17 mouse cellular contexts compared by ENCODE assay signal in genomic region chr2:131326044-131326443, GRCm38 (mm10). TPM values are rescaled to one million over a fixed set of nuclear protein-coding genes. Genes with fewer than 3 reads are reported as not detected.
DNase-seq lines count a peak whose midpoint lies in the region; ATAC-seq lines count a peak whose summit lies in the region.
"Had no signal": no experiment of that assay in that cellular context is flagged by ENCODE, and none has a peak within 500 bp of the region (broad histone marks: within the 10 kb centered on the region; RNA-seq: fewer than 3 reads in every experiment).

No protein-coding gene starts in this region.

- no peaks in the 10 kb centered on the region for H3K27me3 ChIP-seq in liver, embryonic 15.5 days
- H3K27me3 ChIP-seq in liver, embryonic 11.5 days (replicated peaks; ENCODE audit: control insufficient read depth, insufficient read depth, low read length) = no peaks in the 10 kb centered on the region
- no peaks in the 10 kb centered on the region for H3K27me3 ChIP-seq in hindbrain, embryonic 16.5 days (replicated peaks; ENCODE audit: control insufficient read depth, insufficient read depth, low read length)
- no peaks in the 10 kb centered on the region for H3K27me3 ChIP-seq in heart, embryonic 12.5 days (replicated peaks)
- H3K27me3 ChIP-seq in forebrain, embryonic 15.5 days = no peaks in the 10 kb centered on the region
- H3K27me3 ChIP-seq: embryonic facial prominence, embryonic 12.5 days; hindbrain, embryonic 13.5 days had no signal

- ATAC-seq in liver, embryonic 15.5 days (ENCODE audit: insufficient read depth) = no peak
- ATAC-seq in liver, embryonic 11.5 days (replicated peaks; ENCODE audit: low FRiP score) = no peak
- ATAC-seq in granulocyte monocyte progenitor cell, adult 5-6 weeks (replicated peaks; ENCODE audit: poor library complexity, severe bottlenecking) = peak; percentile 66
- no peak for ATAC-seq in hindbrain, embryonic 16.5 days
- no peak for ATAC-seq in heart, embryonic 12.5 days (ENCODE audit: insufficient number of reproducible peaks, low FRiP score)
- no peak for ATAC-seq in forebrain, embryonic 15.5 days (replicated peaks)
- ATAC-seq: forebrain, embryonic 16.5 days; intestine, embryonic 16.5 days had no signal

- 27% methylated on average over 3 of the region's 3 CpGs for WGBS in liver, embryonic 15.5 days (ENCODE audit: insufficient replicate concordance)
- WGBS in liver, embryonic 11.5 days = 58% methylated on average over 3 of the region's 3 CpGs
- WGBS in hindbrain, embryonic 16.5 days = 73% methylated on average over 3 of the region's 3 CpGs
- 64% methylated on average over 3 of the region's 3 CpGs for WGBS in heart, embryonic 12.5 days
- WGBS in forebrain, embryonic 15.5 days = 79% methylated on average over 3 of the region's 3 CpGs

- H3K27ac ChIP-seq in liver, embryonic 15.5 days (replicated peaks) = 0 out of 2 replicates have a peak overlapping the region, but pooled peaks have one; percentile 2
- no peak overlapping the region for H3K27ac ChIP-seq in liver, embryonic 11.5 days (ENCODE audit: low read depth, low read length)
- H3K27ac ChIP-seq in hindbrain, embryonic 16.5 days (ENCODE audit: low read depth, low read length) = no peak overlapping the region
- H3K27ac ChIP-seq in heart, embryonic 12.5 days (ENCODE audit: poor library complexity, severe bottlenecking) = no peak overlapping the region
- H3K27ac ChIP-seq in forebrain, embryonic 15.5 days (replicated peaks) = no peak overlapping the region
- H3K27ac ChIP-seq: embryonic facial prominence, embryonic 12.5 days; hindbrain, embryonic 13.5 days had no signal

- no peak overlapping the region for H3K4me2 ChIP-seq in liver, embryonic 15.5 days
- H3K4me2 ChIP-seq in liver, embryonic 11.5 days = no peak overlapping the region
- H3K4me2 ChIP-seq in hindbrain, embryonic 16.5 days (ENCODE audit: low read length) = no peak overlapping the region
- H3K4me2 ChIP-seq in heart, embryonic 12.5 days = no peak overlapping the region
- H3K4me2 ChIP-seq in forebrain, embryonic 15.5 days (replicated peaks) = no peak overlapping the region
- H3K4me2 ChIP-seq: embryonic facial prominence, embryonic 12.5 days; hindbrain, embryonic 13.5 days had no signal

- no peaks in the 10 kb centered on the region for H3K9me3 ChIP-seq in liver, embryonic 15.5 days (replicated peaks)
- H3K9me3 ChIP-seq in liver, embryonic 11.5 days (ENCODE audit: control insufficient read depth, low read length) = no peaks in the 10 kb centered on the region
- H3K9me3 ChIP-seq in hindbrain, embryonic 16.5 days (ENCODE audit: control insufficient read depth, low read length) = no peaks in the 10 kb centered on the region
- no peaks in the 10 kb centered on the region for H3K9me3 ChIP-seq in heart, embryonic 12.5 days (replicated peaks)
- no peaks in the 10 kb centered on the region for H3K9me3 ChIP-seq in forebrain, embryonic 15.5 days
- H3K9me3 ChIP-seq: embryonic facial prominence, embryonic 12.5 days; hindbrain, embryonic 13.5 days had no signal

- H3K36me3 ChIP-seq in liver, embryonic 15.5 days (replicated peaks) = no peaks in the 10 kb centered on the region
- no peaks in the 10 kb centered on the region for H3K36me3 ChIP-seq in liver, embryonic 11.5 days (ENCODE audit: control insufficient read depth, insufficient read depth, low read length)
- no peaks in the 10 kb centered on the region for H3K36me3 ChIP-seq in hindbrain, embryonic 16.5 days (ENCODE audit: control insufficient read depth, insufficient read depth, low read length)
- H3K36me3 ChIP-seq in heart, embryonic 12.5 days = no peaks in the 10 kb centered on the region
- no peaks in the 10 kb centered on the region for H3K36me3 ChIP-seq in forebrain, embryonic 15.5 days
- H3K36me3 ChIP-seq: embryonic facial prominence, embryonic 12.5 days; hindbrain, embryonic 13.5 days had no signal

- no peak overlapping the region for H3K9ac ChIP-seq in liver, embryonic 15.5 days
- H3K9ac ChIP-seq in liver, embryonic 11.5 days (ENCODE audit: low read depth, low read length) = no peak overlapping the region
- H3K9ac ChIP-seq in hindbrain, embryonic 16.5 days (ENCODE audit: low read depth, low read length) = no peak overlapping the region
- H3K9ac ChIP-seq in heart, embryonic 12.5 days = no peak overlapping the region
- H3K9ac ChIP-seq in forebrain, embryonic 15.5 days (replicated peaks) = no peak overlapping the region
- H3K9ac ChIP-seq: embryonic facial prominence, embryonic 12.5 days; hindbrain, embryonic 13.5 days had no signal

- H3K4me1 ChIP-seq in liver, embryonic 15.5 days (replicated peaks) = peaks cover 14% of the 10 kb centered on the region
- H3K4me1 ChIP-seq in liver, embryonic 11.5 days (replicated peaks; ENCODE audit: control insufficient read depth, insufficient read depth, low read length) = peaks cover 2% of the 10 kb centered on the region; the same call in 1 of the 2 replicates
- H3K4me1 ChIP-seq in hindbrain, embryonic 16.5 days (ENCODE audit: control insufficient read depth, insufficient read depth, low read depth, low read length) = no peaks in the 10 kb centered on the region
- peaks cover 11% of the 10 kb centered on the region for H3K4me1 ChIP-seq in heart, embryonic 12.5 days (replicated peaks)
- H3K4me1 ChIP-seq in forebrain, embryonic 15.5 days = no peaks in the 10 kb centered on the region
- H3K4me1 ChIP-seq: embryonic facial prominence, embryonic 12.5 days had no signal

- no peak for DNase-seq in liver, embryonic 11.5 days (ENCODE audit: low spot score)
- DNase-seq in 416B (ENCODE audit: low read depth) = peak; percentile 33
- DNase-seq in adipocyte (ENCODE audit: low spot score) = peak; percentile 48
- DNase-seq: adrenal gland, postnatal 10 days; cerebellum, adult 2 months; cerebellum, postnatal 10 days; gastrocnemius, postnatal 10 days; heart, postnatal 10 days had no signal

- H3K4me3 ChIP-seq in liver, embryonic 15.5 days (replicated peaks) = no peak overlapping the region
- H3K4me3 ChIP-seq in liver, embryonic 11.5 days (ENCODE audit: low read depth, low read length) = no peak overlapping the region
- no peak overlapping the region for H3K4me3 ChIP-seq in hindbrain, embryonic 16.5 days (ENCODE audit: low read length)
- H3K4me3 ChIP-seq in heart, embryonic 12.5 days = no peak overlapping the region
- H3K4me3 ChIP-seq in forebrain, embryonic 15.5 days = no peak overlapping the region
- H3K4me3 ChIP-seq: embryonic facial prominence, embryonic 12.5 days; hindbrain, embryonic 13.5 days had no signal

RNA-seq across cellular contexts. Expression of gene Rnf24, which starts 26.6 kb away (rescaled TPM):
- polyA plus RNA-seq in liver, embryonic 15.5 days (2015; fragmentation: Nextera tagmentation; extraction: Ambion mirVana) = 0.48 and 0.67 TPM in 2 replicates
- polyA plus RNA-seq in liver, embryonic 11.5 days (2014; fragmentation: Nextera tagmentation; extraction: Ambion mirVana) = 1.2 and 1.7 TPM in 2 replicates
- 2.8 and 8.2 TPM in 2 replicates for total RNA-seq in granulocyte monocyte progenitor cell, adult 5-6 weeks (2014; fragmentation: Nextera tagmentation)
- total RNA-seq in granulocyte monocyte progenitor cell, adult 5-6 weeks (2017) = 1.6 and 1.9 TPM in 2 replicates
- polyA plus RNA-seq in hindbrain, embryonic 16.5 days (2015; fragmentation: Nextera tagmentation; extraction: Ambion mirVana) = 13.5 and 17.1 TPM in 2 replicates
- 2.6 and 2.8 TPM in 2 replicates for polyA plus RNA-seq in heart, embryonic 12.5 days (2016; fragmentation: Nextera tagmentation; extraction: Ambion mirVana)
- 20.5 and 20.6 TPM in 2 replicates for polyA plus RNA-seq in forebrain, embryonic 15.5 days (2015; fragmentation: Nextera tagmentation; extraction: Ambion mirVana)
